Mouse (Mus musculus): ENCODE results near the gene Hectd1. TPM values are rescaled to one million over a fixed set of nuclear protein-coding genes. Genes with fewer than 3 reads are reported as not detected.

Gene Hectd1
- polyA plus RNA-seq, 1 experiment = 12.8 TPM

DNA sequence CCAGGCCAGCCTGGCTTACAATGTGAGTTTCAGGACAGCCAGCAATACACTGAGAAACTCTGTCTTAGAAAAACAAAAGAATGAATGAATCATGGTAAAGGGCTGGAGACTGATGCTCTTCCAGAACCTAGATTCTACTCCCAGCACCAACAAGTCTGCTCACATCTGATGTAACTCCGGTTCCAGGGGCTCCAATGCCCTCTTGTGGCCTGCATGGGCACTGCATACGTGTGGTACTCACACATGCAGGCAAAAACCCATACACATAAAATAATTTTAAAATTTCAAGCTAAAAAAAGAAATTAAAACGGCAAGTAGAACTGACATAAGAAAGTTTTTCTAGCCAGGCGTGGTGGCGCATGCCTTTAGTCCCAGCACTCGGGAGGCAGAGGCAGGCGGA is 44.5 kb downstream of the Hectd1 start:
- H3K4me3 ChIP-seq (ENCODE audit: extremely low read depth, insufficient read depth, insufficient read length) = no peak overlapping the region
- no peak overlapping the region for H3K27ac ChIP-seq (ENCODE audit: insufficient read depth, low read length)
- no peaks in the 10 kb centered on the region for H3K4me1 ChIP-seq (ENCODE audit: control insufficient read depth, insufficient read depth, insufficient read length)
- DNase-seq (ENCODE audit: low read depth in 1 of 2, low spot score in 2 of 2) = peak; percentile 19 to 22
- 90% methylated on average over 7 of the region's 7 CpGs for WGBS
- TF ChIP-seq POLR2A (IDR thresholded peaks at IDR 0.05; ENCODE audit: low read depth, low read length) (no peak), CTCF (IDR thresholded peaks at IDR 0.05; ENCODE audit: extremely low read depth, insufficient read depth, insufficient read length, insufficient replicate concordance) (peak; percentile 49; the same call in 1 of the 2 replicates)
- peaks cover 50% of the 10 kb centered on the region for H3K36me3 ChIP-seq (ENCODE audit: control insufficient read depth, insufficient read depth, low read length)
- no peaks in the 10 kb centered on the region for H3K27me3 ChIP-seq (ENCODE audit: control insufficient read depth, insufficient read depth, low read length)

DNA sequence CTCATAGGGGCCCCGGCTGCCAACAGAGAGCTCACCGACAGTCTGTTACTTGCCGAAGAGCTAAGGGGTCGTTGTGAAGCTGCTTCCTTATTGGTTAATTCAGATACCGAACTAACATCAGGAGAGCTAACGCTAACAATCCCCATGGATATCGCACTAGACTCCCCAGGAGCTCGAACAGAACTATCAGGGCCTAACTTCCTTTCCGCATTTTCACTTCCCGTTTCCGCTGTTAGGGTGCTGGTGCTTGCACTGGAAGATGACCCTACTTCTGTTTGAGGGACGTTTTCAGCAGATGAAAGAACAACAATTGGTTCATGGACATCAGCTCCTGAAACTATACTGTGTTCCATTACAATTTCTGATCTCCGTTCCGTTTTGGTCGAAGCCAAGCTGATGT is 60.6 kb downstream of the Hectd1 start:
- H3K4me3 ChIP-seq (ENCODE audit: extremely low read depth, insufficient read depth, insufficient read length) = no peak overlapping the region
- WGBS = 83% methylated on average over 15 of the region's 15 CpGs
- peaks cover 32% of the 10 kb centered on the region for H3K36me3 ChIP-seq (ENCODE audit: control insufficient read depth, insufficient read depth, low read length)
- TF ChIP-seq POLR2A (IDR thresholded peaks at IDR 0.05; ENCODE audit: low read depth, low read length) (no peak), CTCF (IDR thresholded peaks at IDR 0.05; ENCODE audit: extremely low read depth, insufficient read depth, insufficient read length, insufficient replicate concordance) (no peak)
- no peaks in the 10 kb centered on the region for H3K4me1 ChIP-seq (ENCODE audit: control insufficient read depth, insufficient read depth, insufficient read length)
- H3K27ac ChIP-seq (ENCODE audit: insufficient read depth, low read length) = no peak overlapping the region
- DNase-seq (ENCODE audit: low read depth in 1 of 2, low spot score in 2 of 2) = no peak
- H3K27me3 ChIP-seq (ENCODE audit: control insufficient read depth, insufficient read depth, low read length) = no peaks in the 10 kb centered on the region

DNA sequence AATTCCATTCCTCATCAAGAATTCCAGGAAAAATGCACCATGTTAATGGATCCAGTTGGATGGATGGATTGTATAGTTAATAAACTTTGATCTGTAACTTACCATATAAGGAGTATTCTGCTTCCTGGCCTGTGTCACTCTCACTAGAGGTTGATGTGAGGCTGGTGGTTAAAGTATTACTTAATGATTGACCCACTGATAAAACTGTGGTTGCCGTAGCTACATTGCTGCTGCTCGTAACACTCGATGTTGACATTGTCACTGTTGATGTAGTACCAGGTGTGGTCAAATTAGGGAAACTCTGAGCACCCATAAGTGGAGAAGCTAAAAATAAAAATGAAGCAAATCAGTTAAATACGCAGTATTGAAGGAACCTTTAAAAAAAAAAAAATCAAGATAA is 61.9 kb downstream of the Hectd1 start:
- 86% methylated on average over 4 of the region's 4 CpGs for WGBS
- Histone ChIP-seq H3K36me3 (ENCODE audit: control insufficient read depth, insufficient read depth, low read length) (peaks cover 33% of the 10 kb centered on the region), H3K4me1 (ENCODE audit: control insufficient read depth, insufficient read depth, insufficient read length) (no peaks in the 10 kb centered on the region), H3K4me3 (ENCODE audit: extremely low read depth, insufficient read depth, insufficient read length) (no peak overlapping the region), H3K27ac (ENCODE audit: insufficient read depth, low read length) (no peak overlapping the region), H3K27me3 (ENCODE audit: control insufficient read depth, insufficient read depth, low read length) (no peaks in the 10 kb centered on the region)
- TF ChIP-seq CTCF (IDR thresholded peaks at IDR 0.05; ENCODE audit: extremely low read depth, insufficient read depth, insufficient read length, insufficient replicate concordance) (no peak), POLR2A (IDR thresholded peaks at IDR 0.05; ENCODE audit: low read depth, low read length) (no peak)
- no peak for DNase-seq (ENCODE audit: low read depth in 1 of 2, low spot score in 2 of 2)

DNA sequence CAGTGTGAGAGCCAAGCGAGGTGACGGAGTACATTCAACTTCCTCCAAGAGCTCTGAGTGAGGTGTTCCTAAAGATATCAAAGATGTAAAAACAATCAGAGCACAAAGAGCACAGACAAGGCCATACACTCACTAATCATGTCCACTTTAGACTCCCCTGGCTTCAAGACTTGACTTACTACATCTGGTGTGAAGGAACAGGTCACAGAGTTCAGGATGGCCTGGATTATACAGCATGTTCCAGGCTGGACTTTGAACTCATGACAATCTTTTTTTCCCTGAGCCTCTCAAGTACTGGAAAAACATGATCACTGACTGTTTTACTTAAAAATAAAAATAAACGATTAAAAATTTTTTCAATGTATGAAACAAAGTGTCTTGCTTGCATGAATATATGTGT is 70.0 kb downstream of the Hectd1 start:
- no peaks in the 10 kb centered on the region for H3K27me3 ChIP-seq (ENCODE audit: control insufficient read depth, insufficient read depth, low read length)
- H3K4me1 ChIP-seq (ENCODE audit: control insufficient read depth, insufficient read depth, insufficient read length) = no peaks in the 10 kb centered on the region
- no peak for DNase-seq (ENCODE audit: low read depth in 1 of 2, low spot score in 2 of 2)
- H3K36me3 ChIP-seq (ENCODE audit: control insufficient read depth, insufficient read depth, low read length) = peaks cover 32% of the 10 kb centered on the region
- TF ChIP-seq CTCF (IDR thresholded peaks at IDR 0.05; ENCODE audit: extremely low read depth, insufficient read depth, insufficient read length, insufficient replicate concordance) (no peak), POLR2A (IDR thresholded peaks at IDR 0.05; ENCODE audit: low read depth, low read length) (no peak)
- WGBS = 95% methylated on average over 3 of the region's 3 CpGs
- no peak overlapping the region for H3K4me3 ChIP-seq (ENCODE audit: extremely low read depth, insufficient read depth, insufficient read length)
- H3K27ac ChIP-seq (ENCODE audit: insufficient read depth, low read length) = no peak overlapping the region

DNA sequence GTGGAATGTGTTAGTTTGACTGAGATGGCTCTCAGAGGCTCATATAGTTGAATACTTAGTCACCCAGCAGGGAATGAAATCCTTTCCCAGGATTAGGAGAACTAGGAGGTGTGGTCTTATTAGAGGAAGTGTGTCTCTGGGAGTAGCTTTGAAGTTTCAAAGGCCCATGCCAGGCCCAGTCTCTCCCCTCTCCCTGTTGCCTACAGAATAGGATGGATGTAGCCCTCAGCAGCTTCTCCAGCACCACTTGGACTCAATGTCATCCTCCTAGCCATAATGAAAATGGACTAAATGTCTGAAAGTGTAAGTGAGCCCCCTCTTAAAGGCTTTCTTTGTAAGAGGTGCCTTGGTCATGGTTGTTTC is 72.8 kb downstream of the Hectd1 start:
- H3K4me1 ChIP-seq (ENCODE audit: control insufficient read depth, insufficient read depth, insufficient read length) = no peaks in the 10 kb centered on the region
- H3K4me3 ChIP-seq (ENCODE audit: extremely low read depth, insufficient read depth, insufficient read length) = no peak overlapping the region
- H3K36me3 ChIP-seq (ENCODE audit: control insufficient read depth, insufficient read depth, low read length) = peaks cover 36% of the 10 kb centered on the region
- no peak overlapping the region for H3K27ac ChIP-seq (ENCODE audit: insufficient read depth, low read length)
- TF ChIP-seq CTCF (IDR thresholded peaks at IDR 0.05; ENCODE audit: extremely low read depth, insufficient read depth, insufficient read length, insufficient replicate concordance) (no peak), POLR2A (IDR thresholded peaks at IDR 0.05; ENCODE audit: low read depth, low read length) (no peak)
- no peak for DNase-seq (ENCODE audit: low read depth in 1 of 2, low spot score in 2 of 2)
- no peaks in the 10 kb centered on the region for H3K27me3 ChIP-seq (ENCODE audit: control insufficient read depth, insufficient read depth, low read length)

DNA sequence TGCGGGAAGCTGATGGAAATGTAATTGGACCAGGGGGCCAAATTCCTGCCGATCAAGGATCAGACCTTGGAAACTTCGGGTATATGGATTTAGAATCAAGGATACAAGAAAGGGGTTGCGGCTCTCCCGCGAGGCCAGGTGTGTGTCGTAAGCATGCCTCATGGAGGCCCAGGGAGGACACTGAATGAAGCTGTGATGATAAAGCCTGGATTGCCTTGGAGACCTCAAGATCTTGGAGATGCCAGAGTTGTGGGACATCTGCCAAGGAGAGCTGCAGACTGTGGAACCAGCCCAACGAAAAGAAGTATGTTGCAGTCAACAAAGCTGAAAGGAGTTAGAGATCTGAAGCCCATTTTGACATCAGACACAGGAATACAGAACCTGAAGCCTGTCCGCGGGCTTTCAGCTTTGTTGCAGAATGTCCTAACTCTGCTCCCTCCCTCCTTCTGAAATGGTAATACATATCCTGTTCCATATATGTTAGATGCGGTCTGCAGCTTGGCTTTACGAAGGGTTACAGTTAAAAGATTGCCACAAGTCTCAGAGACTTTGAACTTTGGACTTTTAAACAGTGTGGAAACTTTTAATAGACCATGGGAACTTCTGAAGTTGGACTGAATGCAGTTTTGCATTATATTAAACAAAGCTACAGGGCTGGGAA is 73.3 kb downstream of the Hectd1 start:
- Histone ChIP-seq H3K4me3 (ENCODE audit: extremely low read depth, insufficient read depth, insufficient read length) (no peak overlapping the region), H3K4me1 (ENCODE audit: control insufficient read depth, insufficient read depth, insufficient read length) (no peaks in the 10 kb centered on the region), H3K27me3 (ENCODE audit: control insufficient read depth, insufficient read depth, low read length) (no peaks in the 10 kb centered on the region), H3K36me3 (ENCODE audit: control insufficient read depth, insufficient read depth, low read length) (peaks cover 41% of the 10 kb centered on the region), H3K27ac (ENCODE audit: insufficient read depth, low read length) (no peak overlapping the region)
- 95% methylated on average over 12 of the region's 12 CpGs for WGBS
- DNase-seq (ENCODE audit: low read depth in 1 of 2, low spot score in 2 of 2) = no peak
- no peak for TF ChIP-seq POLR2A (IDR thresholded peaks at IDR 0.05; ENCODE audit: low read depth, low read length)

DNA sequence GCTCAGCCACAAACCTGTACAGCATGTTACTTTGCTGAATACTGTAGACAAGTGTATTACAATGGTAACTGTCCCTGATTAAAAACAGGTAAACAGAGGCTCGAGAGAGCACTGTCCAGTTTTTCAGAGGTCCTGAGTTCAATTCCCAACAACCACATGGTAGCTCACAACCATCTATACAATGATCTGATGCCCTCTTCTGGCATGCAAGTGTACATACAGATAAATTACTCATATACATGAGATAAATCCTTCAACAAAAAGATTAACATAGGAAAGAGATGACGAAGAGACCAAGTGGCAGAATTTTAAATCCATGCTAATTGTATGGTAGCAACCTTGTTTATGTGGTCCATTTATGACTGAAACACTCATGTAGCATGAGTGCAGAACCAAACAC is 82.0 kb downstream of the Hectd1 start:
- Histone ChIP-seq H3K4me1 (ENCODE audit: control insufficient read depth, insufficient read depth, insufficient read length) (no peaks in the 10 kb centered on the region), H3K4me3 (ENCODE audit: extremely low read depth, insufficient read depth, insufficient read length) (no peak overlapping the region), H3K36me3 (ENCODE audit: control insufficient read depth, insufficient read depth, low read length) (peaks cover 59% of the 10 kb centered on the region), H3K27me3 (ENCODE audit: control insufficient read depth, insufficient read depth, low read length) (no peaks in the 10 kb centered on the region), H3K27ac (ENCODE audit: insufficient read depth, low read length) (no peak overlapping the region)
- TF ChIP-seq POLR2A (IDR thresholded peaks at IDR 0.05; ENCODE audit: low read depth, low read length) (no peak), CTCF (IDR thresholded peaks at IDR 0.05; ENCODE audit: extremely low read depth, insufficient read depth, insufficient read length, insufficient replicate concordance) (no peak)
- DNase-seq (ENCODE audit: low read depth in 1 of 2, low spot score in 2 of 2) = no peak
- whole genome bisulfite sequencing = 94% methylated on average over 2 of the region's 2 CpGs

Measured in spleen, adult 2 months (tissue).